Mouse (Mus musculus): ENCODE measurements around the gene Olfr896-ps1.

Olfr896-ps1 gene

DNA sequence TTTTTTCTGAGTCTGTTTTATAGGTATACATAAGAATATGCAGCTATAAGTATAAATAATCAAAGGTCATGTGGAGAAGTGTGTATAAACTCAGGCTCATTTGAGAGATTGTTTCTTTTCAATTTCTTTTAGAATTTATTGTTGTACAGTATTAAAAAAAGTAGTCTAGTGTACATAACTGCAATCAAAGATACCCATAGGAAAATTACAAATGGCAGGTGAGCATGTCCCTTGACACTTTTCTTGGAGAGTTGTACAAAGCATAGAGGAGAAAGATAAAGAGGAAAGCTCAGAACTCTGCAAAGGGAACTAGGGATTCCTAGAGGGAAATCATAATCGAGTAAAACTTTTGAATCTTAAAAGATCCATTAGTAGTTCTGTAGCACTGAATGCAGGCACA is at the start of gene Olfr896-ps1:
TSS of gene Olfr896-ps1 (plus strand) at position 301 of the 400 bp plus-strand sequence.
- no peak for DNase-seq (ENCODE audit: low read depth)

DNA sequence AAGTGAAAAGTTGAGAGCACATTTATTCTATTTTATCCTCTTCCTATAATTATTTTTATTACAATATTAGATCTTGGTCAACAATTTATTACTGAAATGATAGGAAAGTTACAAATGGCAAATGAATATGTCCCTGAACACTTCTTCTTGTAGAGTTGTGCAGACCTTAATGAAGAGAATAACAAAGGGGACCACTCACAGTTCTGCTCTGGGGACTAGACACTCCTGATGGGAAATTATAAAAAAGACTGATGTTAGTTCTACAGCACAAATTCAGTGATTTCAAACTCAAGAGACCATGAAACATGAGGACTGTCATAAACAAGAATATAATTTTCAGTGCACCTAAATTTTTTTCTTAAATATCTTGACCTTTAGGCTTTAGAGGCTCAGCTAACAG is 38.4 kb upstream of the Olfr896-ps1 start, which contains the start of gene Olfr143:
TSS of gene Olfr143 (plus strand) at position 301 of the 400 bp plus-strand sequence.
- DNase-seq (ENCODE audit: low read depth): no peak

DNA sequence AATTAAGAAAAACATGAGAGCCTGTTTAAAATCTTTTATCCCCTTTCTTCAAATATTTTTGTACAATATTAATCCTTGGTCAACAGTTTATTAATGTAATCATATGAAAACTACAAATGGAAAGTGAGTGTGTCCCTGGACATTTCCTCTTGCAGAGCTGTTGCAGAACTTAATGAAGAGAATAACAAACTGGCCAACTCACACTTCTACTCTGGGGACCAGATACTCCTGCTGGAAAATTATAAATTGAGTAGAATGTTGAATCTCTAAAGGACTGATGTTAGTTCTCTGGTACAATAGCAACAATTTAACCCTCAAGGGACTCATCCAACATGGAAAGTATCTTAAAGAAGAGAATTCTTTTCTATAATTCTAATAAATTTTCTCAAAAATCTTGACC is 23.4 kb upstream of the Olfr896-ps1 start, which contains the start of gene Olfr895:
TSS of gene Olfr895 (plus strand) at position 301 of the 400 bp plus-strand sequence.
- no peak for DNase-seq (ENCODE audit: low read depth)

DNA sequence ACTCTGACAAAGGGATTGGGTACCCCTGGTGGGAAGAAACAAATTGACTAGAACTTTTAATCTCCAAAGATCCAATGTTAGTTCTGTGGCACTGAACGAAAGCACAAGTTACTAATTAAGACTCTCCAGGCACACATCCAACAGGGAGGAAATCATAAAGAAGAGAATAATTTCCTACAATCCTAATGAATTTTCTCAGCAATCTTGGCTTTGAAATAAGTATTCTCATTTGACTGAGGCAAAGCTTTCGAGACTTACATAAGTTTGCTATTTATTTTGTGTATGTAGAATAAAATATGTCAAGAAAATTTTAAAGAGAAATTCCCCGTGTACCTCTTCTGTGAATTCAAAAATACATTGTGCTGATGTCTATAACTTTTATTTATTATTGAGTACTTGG is 37.9 kb downstream of the Olfr896-ps1 start, which contains the start of gene Olfr25:
TSS of gene Olfr25 (plus strand) at position 301 of the 400 bp plus-strand sequence.
- no peak for DNase-seq (ENCODE audit: low read depth)

Data from 416B (cell line).